Mouse (Mus musculus): ENCODE results near the gene D430041D05Rik. TPM values are rescaled to one million over a fixed set of nuclear protein-coding genes. Genes with fewer than 3 reads are reported as not detected.

The D430041D05Rik gene
- total and polyA plus RNA-seq, 3 experiments, result not detected

- no peak overlapping the region for H3K27ac ChIP-seq (ENCODE audit: insufficient read depth, low read depth)
- peaks cover 15 to 39% of the 10 kb centered on the region in 2 experiments for H3K4me1 ChIP-seq (ENCODE audit: control insufficient read depth in 1 of 2, insufficient read depth in 2 of 2)
- peaks cover 2% of the 10 kb centered on the region for H3K9me3 ChIP-seq (replicated peaks; ENCODE audit: low read length)
- in situ Hi-C loops (cut with MboI; ENCODE audit: low pct_ligation_motif_present, low pct_unique_long_range_greater_than_20kb, low sequenced_read_pairs), result no loop called here
- H3K79me2 ChIP-seq (replicated peaks; ENCODE audit: control insufficient read depth, extremely low read depth, insufficient read depth, poor library complexity, severe bottlenecking), result no peaks in the 10 kb centered on the region
- TF ChIP-seq SIN3A (IDR thresholded peaks at IDR 0.05; ENCODE audit: low read length) (no peak), BHLHE40 (IDR thresholded peaks at IDR 0.05; ENCODE audit: low read depth, low read length) (peak; percentile 56)
- dilution Hi-C loops (cut with MboI; ENCODE audit: extremely low pct_ligation_motif_present, extremely low pct_unique_long_range_greater_than_20kb, low sequenced_read_pairs), result no loop called here
- no peak for DNase-seq (ENCODE audit: extremely low read depth)
- H3K36me3 ChIP-seq (replicated peaks in 1 of 2; ENCODE audit: control insufficient read depth in 1 of 2, insufficient read depth in 1 of 2, low read length in 1 of 2), result no peaks in the 10 kb centered on the region
- H3K4me3 ChIP-seq (replicated peaks in 1 of 3; ENCODE audit: low read depth in 2 of 3, low read length in 2 of 3, poor library complexity in 1 of 3), result no peak overlapping the region
- H3K4me2 ChIP-seq (ENCODE audit: insufficient read depth, low read depth, poor library complexity, severe bottlenecking), result peak overlapping the region; percentile 65
- no peaks in the 10 kb centered on the region for H3K27me3 ChIP-seq (replicated peaks)
- H3K9ac ChIP-seq (ENCODE audit: insufficient read depth, low read depth), result no peak overlapping the region
Observed at GRCm38 (mm10) chr2:104208415-104208814, 202.4 kb downstream of the D430041D05Rik start.

GRCm38 (mm10) chr2:104207948-104208347 lies 202.9 kb downstream of the D430041D05Rik start:
- H3K79me2 ChIP-seq (replicated peaks; ENCODE audit: control insufficient read depth, extremely low read depth, insufficient read depth, poor library complexity, severe bottlenecking), result no peaks in the 10 kb centered on the region
- no peak overlapping the region for H3K9ac ChIP-seq (ENCODE audit: insufficient read depth, low read depth)
- H3K27ac ChIP-seq (ENCODE audit: insufficient read depth, low read depth), result no peak overlapping the region
- in situ Hi-C loops (cut with MboI; ENCODE audit: low pct_ligation_motif_present, low pct_unique_long_range_greater_than_20kb, low sequenced_read_pairs), result no loop called here
- H3K4me1 ChIP-seq (ENCODE audit: control insufficient read depth in 1 of 2, insufficient read depth in 2 of 2), result peaks cover 15 to 39% of the 10 kb centered on the region in 2 experiments
- peak; percentile 58 for DNase-seq (ENCODE audit: extremely low read depth)
- H3K27me3 ChIP-seq (replicated peaks), result no peaks in the 10 kb centered on the region
- H3K36me3 ChIP-seq (replicated peaks in 1 of 2; ENCODE audit: control insufficient read depth in 1 of 2, insufficient read depth in 1 of 2, low read length in 1 of 2), result no peaks in the 10 kb centered on the region
- no peak for TF ChIP-seq USF1 (IDR thresholded peaks at IDR 0.05; ENCODE audit: low read depth, low read length)
- TF ChIP-seq EP300 (IDR thresholded peaks at IDR 0.05; ENCODE audit: low read length), result no peak
- TF ChIP-seq MEF2A (IDR thresholded peaks at IDR 0.05; ENCODE audit: borderline replicate concordance, low read depth, low read length), result no peak
- TF ChIP-seq TBP (conservative IDR thresholded peaks at IDR 0.05; ENCODE audit: low read depth, low read length), result no peak
- no peak for TF ChIP-seq RAD21 (IDR thresholded peaks at IDR 0.05; ENCODE audit: low read depth, low read length)
- no peak for TF ChIP-seq RCOR1 (conservative IDR thresholded peaks at IDR 0.05; ENCODE audit: low read depth, low read length)
- TF ChIP-seq ZMIZ1 (IDR thresholded peaks at IDR 0.05; ENCODE audit: low read depth, low read length), result no peak
- no peak for TF ChIP-seq BHLHE40 (IDR thresholded peaks at IDR 0.05; ENCODE audit: low read depth, low read length)
- no peak for TF ChIP-seq CTCF (conservative IDR thresholded peaks at IDR 0.05 in 1 of 2, IDR thresholded peaks at IDR 0.05 in 1 of 2; ENCODE audit: low read depth in 2 of 2, low read length in 2 of 2)
- TF ChIP-seq MAFK (IDR thresholded peaks at IDR 0.05; ENCODE audit: insufficient replicate concordance, low read length), result no peak
- H3K9me3 ChIP-seq (replicated peaks; ENCODE audit: low read length), result peaks cover 2% of the 10 kb centered on the region
- dilution Hi-C loops (cut with MboI; ENCODE audit: extremely low pct_ligation_motif_present, extremely low pct_unique_long_range_greater_than_20kb, low sequenced_read_pairs), result no loop called here
- peak overlapping the region; percentile 65 for H3K4me2 ChIP-seq (ENCODE audit: insufficient read depth, low read depth, poor library complexity, severe bottlenecking)
- H3K4me3 ChIP-seq (replicated peaks in 1 of 3; ENCODE audit: low read depth in 2 of 3, low read length in 2 of 3, poor library complexity in 1 of 3), result no peak overlapping the region

DNA sequence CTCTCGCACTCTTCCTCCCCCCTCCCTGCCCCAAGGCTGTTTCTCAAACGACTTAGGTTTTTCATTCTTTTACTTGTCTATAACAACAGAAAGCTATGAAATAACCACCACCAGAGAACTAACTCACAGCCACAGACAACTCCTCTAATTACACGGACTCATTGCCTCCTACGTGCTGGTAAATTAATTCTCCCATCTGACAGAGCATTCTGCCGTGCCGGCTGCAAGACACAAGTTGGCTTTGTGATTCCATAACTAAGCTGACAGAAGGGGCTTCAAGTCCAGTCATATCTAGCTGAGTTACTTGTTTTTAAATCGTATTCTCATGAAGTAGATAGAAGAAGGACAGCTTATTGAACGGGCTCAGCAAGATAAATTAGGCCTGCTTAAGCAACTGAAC lies 205.2 kb downstream of the D430041D05Rik start:
- Histone ChIP-seq H3K4me1 (ENCODE audit: control insufficient read depth in 1 of 2, insufficient read depth in 2 of 2) (peaks cover 10 to 28% of the 10 kb centered on the region in 2 experiments), H3K27me3 (replicated peaks) (no peaks in the 10 kb centered on the region), H3K9ac (ENCODE audit: insufficient read depth, low read depth) (no peak overlapping the region), H3K4me3 (replicated peaks in 1 of 3; ENCODE audit: low read depth in 2 of 3, low read length in 2 of 3, poor library complexity in 1 of 3) (no peak overlapping the region), H3K27ac (ENCODE audit: insufficient read depth, low read depth) (no peak overlapping the region), H3K36me3 (replicated peaks in 1 of 2; ENCODE audit: control insufficient read depth in 1 of 2, insufficient read depth in 1 of 2, low read length in 1 of 2) (no peaks in the 10 kb centered on the region), H3K79me2 (replicated peaks; ENCODE audit: control insufficient read depth, extremely low read depth, insufficient read depth, poor library complexity, severe bottlenecking) (no peaks in the 10 kb centered on the region), H3K9me3 (replicated peaks; ENCODE audit: low read length) (no peaks in the 10 kb centered on the region), H3K4me2 (ENCODE audit: insufficient read depth, low read depth, poor library complexity, severe bottlenecking) (no peak overlapping the region)
- DNase-seq (ENCODE audit: extremely low read depth), result no peak
- in situ Hi-C loops (cut with MboI; ENCODE audit: low pct_ligation_motif_present, low pct_unique_long_range_greater_than_20kb, low sequenced_read_pairs) (no loop called here), dilution Hi-C loops (cut with MboI; ENCODE audit: extremely low pct_ligation_motif_present, extremely low pct_unique_long_range_greater_than_20kb, low sequenced_read_pairs) (no loop called here)
- TF ChIP-seq MAFK (IDR thresholded peaks at IDR 0.05; ENCODE audit: insufficient replicate concordance, low read length) (no peak), POLR2AphosphoS2 (IDR thresholded peaks at IDR 0.05; ENCODE audit: low read depth, low read length) (no peak), ZMIZ1 (IDR thresholded peaks at IDR 0.05; ENCODE audit: low read depth, low read length) (no peak), PAX5 (IDR thresholded peaks at IDR 0.05; ENCODE audit: low read length) (no peak), RCOR1 (conservative IDR thresholded peaks at IDR 0.05; ENCODE audit: low read depth, low read length) (no peak)
